ENCODE assay signal across 26 mouse cellular contexts in genomic region chr6:91693301-91693886, GRCm38 (mm10). TPM values are rescaled to one million over a fixed set of nuclear protein-coding genes. Genes with fewer than 3 reads are reported as not detected.
DNase-seq lines count a peak whose midpoint lies in the region; ATAC-seq and TF ChIP-seq lines count a peak whose summit lies in the region.
"Had no signal": no experiment of that assay in that cellular context is flagged by ENCODE, and none has a peak within 500 bp of the region (broad histone marks: within the 10 kb centered on the region; RNA-seq: fewer than 3 reads in every experiment).

No protein-coding gene starts in this region.

- intact Hi-C loops in heart, postnatal 36 days (cut with DNase I) = no loop called here

- H3K4me1 ChIP-seq in E14TG2a.4 (replicated peaks; ENCODE audit: low read depth, low read length) = peaks cover 100% of the 10 kb centered on the region
- H3K4me1 ChIP-seq in bone marrow macrophage, adult 2 months (ENCODE audit: control insufficient read depth, insufficient read depth, low read length) = peaks cover 67% of the 10 kb centered on the region

- peaks cover 93% of the 10 kb centered on the region for H3K36me3 ChIP-seq in E14TG2a.4 (ENCODE audit: insufficient read depth, low read length)
- H3K36me3 ChIP-seq: liver, embryonic 15.5 days; lung, embryonic 15.5 days had no signal

- H3K9me3 ChIP-seq in E14TG2a.4 (ENCODE audit: low read length) = no peaks in the 10 kb centered on the region
- H3K9me3 ChIP-seq: forebrain, embryonic 13.5 days; heart, embryonic 10.5 days; hindbrain, embryonic 12.5 days; kidney, embryonic 15.5 days; limb, embryonic 10.5 days; liver, embryonic 15.5 days; lung, embryonic 15.5 days; midbrain, embryonic 12.5 days; neural tube, embryonic 13.5 days had no signal

- no peak for TF ChIP-seq CTCF in E14TG2a.4 (conservative IDR thresholded peaks at IDR 0.05; ENCODE audit: low read length)
- TF ChIP-seq CTCF in bone marrow macrophage, adult 2 months (IDR thresholded peaks at IDR 0.05; ENCODE audit: low read depth, low read length) = no peak

- DNase-seq in adrenal gland, adult 8-10 months = peak; percentile 62
- DNase-seq in adrenal gland, postnatal 25 days = no peak
- DNase-seq in lung, postnatal 25 days (ENCODE audit: low spot score) = no peak
- no peak for DNase-seq in heart, postnatal 36 days
- DNase-seq: cerebellum, adult 18-20 months; cerebellum, postnatal 25 days; heart, postnatal 10 days; kidney, postnatal 4 days; layer of hippocampus, adult 9-11 months; liver; lung, postnatal 4 days; thymus, adult 18-20 months had no signal

- no peaks in the 10 kb centered on the region for H3K27me3 ChIP-seq in E14TG2a.4 (ENCODE audit: insufficient read depth, low read length)
- H3K27me3 ChIP-seq: forebrain, embryonic 13.5 days; hindbrain, embryonic 12.5 days; kidney, embryonic 15.5 days; liver, embryonic 15.5 days; lung, embryonic 15.5 days; midbrain, embryonic 12.5 days; neural tube, embryonic 13.5 days had no signal

- H3K27ac ChIP-seq in bone marrow macrophage, adult 2 months (ENCODE audit: insufficient read depth, low read depth, low read length) = peak overlapping the region; percentile 18
- H3K27ac ChIP-seq: forebrain, embryonic 13.5 days; heart, embryonic 10.5 days; hindbrain, embryonic 12.5 days; kidney, embryonic 15.5 days; limb, embryonic 10.5 days; liver, embryonic 15.5 days; lung, embryonic 15.5 days; midbrain, embryonic 12.5 days; neural tube, embryonic 13.5 days had no signal

- peak overlapping the region; percentile 41 for H3K4me3 ChIP-seq in E14TG2a.4 (replicated peaks; ENCODE audit: low read length)
- no peak overlapping the region for H3K4me3 ChIP-seq in bone marrow macrophage, adult 2 months (ENCODE audit: insufficient read depth, low read length)
- H3K4me3 ChIP-seq: forebrain, embryonic 13.5 days; heart, embryonic 10.5 days; hindbrain, embryonic 12.5 days; kidney, embryonic 15.5 days; limb, embryonic 10.5 days; liver, embryonic 15.5 days; lung, embryonic 15.5 days; midbrain, embryonic 12.5 days; neural tube, embryonic 13.5 days had no signal

- ATAC-seq in monocyte, adult 5-6 weeks (replicated peaks; ENCODE audit: insufficient number of reproducible peaks, low FRiP score, low TSS enrichment, poor library complexity, severe bottlenecking) = 0 out of 2 replicates have a peak, but pooled peaks have one; percentile 39
- ATAC-seq: CD4-positive, CD25-positive, alpha-beta regulatory T cell, adult 4 months; forebrain, embryonic 13.5 days; intestine, postnatal 0 days had no signal

- no peak for TF ChIP-seq POLR2A in bone marrow macrophage, adult 2 months (IDR thresholded peaks at IDR 0.05; ENCODE audit: borderline replicate concordance, low read depth, low read length)

RNA-seq across cellular contexts. Expression of gene Slc6a6, which starts 9.5 kb away (rescaled TPM):
- total RNA-seq in adrenal gland, adult 8-10 months (2022) = 100 to 1,000 TPM; 468 to 562 (median 518) TPM
- 598 and 906 TPM in 2 replicates for total RNA-seq in adrenal gland, postnatal 25 days (2021)
- polyA plus RNA-seq in bone marrow macrophage, adult 2 months (2012; ENCODE audit: insufficient read depth, insufficient read length, missing spikeins) = 510 and 575 TPM in 2 replicates
- total RNA-seq in monocyte, adult 5-6 weeks (2017) = 63.2 to 87.6 TPM (median 76.2 TPM) in 3 replicates
- total RNA-seq in heart, postnatal 36 days (2021) = 100 to 1,000 TPM; 101 to 102 TPM
